Comparison of ENCODE assay signal across 29 mouse cellular contexts in the genomic region with DNA sequence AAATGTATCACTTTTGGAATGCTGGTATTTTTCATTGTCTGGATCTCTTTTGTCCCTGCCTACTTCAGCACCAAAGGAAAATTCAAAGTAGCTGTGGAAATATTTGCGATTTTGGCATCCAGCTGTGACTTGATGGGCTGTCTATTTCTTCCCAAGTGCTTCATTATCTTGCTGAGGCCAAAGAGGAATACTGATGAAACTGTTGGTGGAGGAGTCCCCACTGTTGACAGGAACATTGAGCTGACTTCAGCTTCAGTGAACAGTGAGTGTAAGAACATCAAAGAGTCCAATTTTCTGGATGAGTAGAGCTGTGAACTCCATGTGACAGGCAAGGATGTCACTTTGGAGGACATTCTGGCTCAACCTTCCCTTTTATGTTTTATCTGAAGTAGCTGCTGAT. TPM values are rescaled to one million over a fixed set of nuclear protein-coding genes. Genes with fewer than 3 reads are reported as not detected.
"Had no signal": no experiment of that assay in that cellular context is flagged by ENCODE, and none has a peak within 500 bp of the region (broad histone marks: within the 10 kb centered on the region; RNA-seq: fewer than 3 reads in every experiment).

No protein-coding gene starts in this region.

- DNase-seq: liver, embryonic 13.5 days; liver, postnatal 0 days; lung, adult 2 months; lung, postnatal 14 days; lung, postnatal 36 days; right cerebral cortex, adult 18-20 months; right cerebral cortex, postnatal 25 days; right cerebral cortex, postnatal 4 days; spleen, adult 18-20 months; thymus, adult 18-20 months; thymus, postnatal 14 days; thymus, postnatal 4 days had no signal

- H3K36me3 ChIP-seq: liver, embryonic 13.5 days; liver, embryonic 15.5 days; lung, embryonic 15.5 days; midbrain, embryonic 13.5 days; midbrain, embryonic 15.5 days; neural tube, embryonic 12.5 days had no signal

- ATAC-seq: liver, postnatal 0 days; lung, postnatal 0 days; midbrain, embryonic 13.5 days; midbrain, embryonic 15.5 days had no signal

- H3K27ac ChIP-seq: liver, embryonic 13.5 days; liver, embryonic 15.5 days; lung, embryonic 15.5 days; macrophage; midbrain, embryonic 13.5 days; midbrain, embryonic 15.5 days; neural tube, embryonic 12.5 days had no signal

- H3K4me2 ChIP-seq: liver, embryonic 13.5 days; liver, embryonic 15.5 days; lung, embryonic 15.5 days; midbrain, embryonic 11.5 days; midbrain, embryonic 13.5 days; midbrain, embryonic 15.5 days; neural tube, embryonic 12.5 days had no signal

- H3K27me3 ChIP-seq: liver, embryonic 13.5 days; liver, embryonic 15.5 days; lung, embryonic 15.5 days; megakaryocyte, embryonic 14.5 days; midbrain, embryonic 13.5 days; midbrain, embryonic 15.5 days; neural tube, embryonic 12.5 days had no signal

- H3K9me3 ChIP-seq: liver, embryonic 13.5 days; liver, embryonic 15.5 days; lung, embryonic 15.5 days; midbrain, embryonic 13.5 days; midbrain, embryonic 15.5 days; neural tube, embryonic 12.5 days had no signal

- H3K4me1 ChIP-seq: liver, embryonic 13.5 days; liver, embryonic 15.5 days; lung, embryonic 15.5 days; megakaryocyte, embryonic 14.5 days; midbrain, embryonic 13.5 days; midbrain, embryonic 15.5 days; neural tube, embryonic 12.5 days had no signal

- H3K9ac ChIP-seq: liver, embryonic 13.5 days; liver, embryonic 15.5 days; liver, postnatal 0 days; lung, embryonic 15.5 days; midbrain, embryonic 13.5 days; midbrain, embryonic 15.5 days; neural tube, embryonic 12.5 days had no signal

- H3K4me3 ChIP-seq: liver, embryonic 13.5 days; liver, embryonic 15.5 days; lung, embryonic 15.5 days; megakaryocyte, embryonic 14.5 days; midbrain, embryonic 13.5 days; midbrain, embryonic 15.5 days; neural tube, embryonic 12.5 days had no signal

RNA-seq across cellular contexts. Expression of a gene that starts 43.0 kb away (rescaled TPM):
- total RNA-seq: megakaryocyte progenitor cell, adult 5-6 weeks; monocyte, adult 5-6 weeks; neutrophil, adult 5-6 weeks had no signal
- polyA plus RNA-seq: liver, embryonic 13.5 days; liver, embryonic 15.5 days; liver, postnatal 0 days; lung, adult 2 months; lung, embryonic 15.5 days; lung, postnatal 0 days; macrophage; midbrain, embryonic 11.5 days; midbrain, embryonic 13.5 days; midbrain, embryonic 15.5 days; neural tube, embryonic 12.5 days; neural tube, embryonic 14.5 days; small intestine, adult 2 months; stomach, embryonic 14.5 days; stomach, embryonic 16.5 days; urinary bladder, adult 2 months had no signal
